Mouse (Mus musculus) adrenal gland, postnatal 0 days (tissue): ENCODE data around the gene Ugt1a9. TPM values are rescaled to one million over a fixed set of nuclear protein-coding genes. Genes with fewer than 3 reads are reported as not detected.

ENCODE experiments used
- polyA plus RNA-seq: library from polyadenylated mRNA; unstranded; fragments of >200 nt; fragmentation: Nextera tagmentation; extraction: Ambion mirVana; gene quantifications from 2 replicates; pipeline ENCODE4 v1.2.1, GENCODE M21; 2015

Gene Ugt1a9
- polyA plus RNA-seq, result 0.55 TPM in 1 of 2 replicates, not detected in the other

DNA sequence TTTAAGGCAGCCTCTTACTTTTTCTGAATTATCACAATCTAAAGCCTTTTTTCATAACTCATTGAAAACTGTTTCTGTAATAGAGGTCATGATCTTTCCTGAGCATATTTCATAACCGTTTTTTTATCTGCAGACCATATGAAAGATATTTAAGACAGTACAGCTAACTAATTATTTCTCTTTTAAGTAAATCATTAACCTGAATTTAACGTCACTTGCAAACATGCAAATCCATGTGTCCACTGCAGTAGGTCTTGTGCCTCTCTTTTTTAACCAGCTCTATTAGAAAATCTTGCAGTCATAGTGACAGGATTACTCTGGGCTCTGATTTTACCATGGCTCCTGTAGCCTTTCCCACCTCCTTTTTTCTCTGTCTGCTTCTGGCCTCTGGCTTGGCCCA, at the start of gene Ugt1a9:
Gene Ugt1a9 (plus strand): TSS at position 306 of the 400 bp plus-strand sequence.

DNA sequence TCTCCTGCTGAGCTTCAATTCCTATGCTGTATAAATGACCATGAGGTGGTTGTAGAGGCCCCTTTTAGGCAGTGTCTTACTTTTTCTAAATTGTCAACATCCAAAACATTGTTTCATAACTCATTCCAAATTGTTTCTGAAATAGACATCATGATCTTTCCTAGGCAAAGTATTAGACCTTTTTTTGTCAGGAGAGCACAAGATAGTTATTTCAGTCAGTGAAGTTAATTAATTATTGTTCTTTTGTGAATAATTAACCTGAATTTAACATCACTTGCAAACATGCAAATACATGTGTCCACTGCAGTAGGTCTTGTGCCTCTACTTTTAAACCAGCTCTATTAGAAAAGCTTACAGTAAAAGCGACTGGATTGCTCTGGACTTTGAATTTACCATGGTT, 15.5 kb upstream of the Ugt1a9 start, which contains the start of gene Ugt1a10:
Gene Ugt1a10 (plus strand): TSS at position 301 of the 400 bp plus-strand sequence.

DNA sequence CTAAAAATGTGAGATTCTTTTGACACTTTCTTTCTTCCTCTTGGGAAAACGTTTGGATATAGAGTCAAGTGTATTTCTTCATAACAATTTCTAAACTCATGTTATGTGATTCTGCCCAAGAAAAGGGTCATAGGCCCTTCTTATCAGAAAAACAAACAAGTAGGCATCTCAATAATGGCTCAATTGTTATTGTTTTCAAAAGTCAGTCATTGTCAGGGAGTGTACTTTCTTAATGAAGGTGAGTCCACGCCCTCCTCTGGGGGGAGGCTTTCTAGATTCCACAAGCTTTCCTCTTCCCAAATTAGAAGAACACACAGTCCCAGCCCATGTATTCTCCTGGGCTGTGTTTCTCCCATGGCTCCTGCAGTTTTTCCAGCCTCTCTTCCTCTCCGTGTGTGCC, 16.9 kb downstream of the Ugt1a9 start, which contains the start of gene Ugt1a8:
Gene Ugt1a8 (plus strand): TSS at position 301 of the 400 bp plus-strand sequence.

DNA sequence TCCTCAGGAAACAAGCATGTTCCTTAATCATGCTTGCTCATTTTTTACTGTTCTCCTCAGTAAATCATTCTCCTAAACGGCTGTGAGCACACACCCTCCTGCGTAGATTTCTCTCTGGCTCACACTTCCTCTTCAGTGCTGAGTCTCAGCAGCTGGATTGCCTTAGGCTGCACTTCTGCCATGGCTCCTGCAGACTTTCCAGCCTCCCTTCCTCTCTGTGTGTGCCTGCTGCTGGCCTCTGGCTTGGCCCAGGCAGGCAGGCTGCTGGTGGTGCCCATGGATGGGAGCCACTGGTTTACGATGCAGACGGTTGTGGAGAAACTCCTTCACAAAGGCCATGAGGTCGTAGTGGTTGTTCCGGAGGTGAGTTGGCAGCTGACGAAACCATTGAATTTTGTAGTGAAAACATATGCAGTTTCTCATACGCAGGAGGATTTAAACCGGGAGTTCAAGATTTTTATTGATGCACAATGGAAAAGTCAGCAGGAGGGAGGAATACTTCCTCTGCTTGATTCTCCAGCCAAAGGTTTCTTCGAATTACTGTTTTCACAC, 24.4 kb downstream of the Ugt1a9 start, which contains the start of gene Ugt1a7c:
Gene Ugt1a7c (plus strand): TSS at position 122 of the 552 bp plus-strand sequence.

DNA sequence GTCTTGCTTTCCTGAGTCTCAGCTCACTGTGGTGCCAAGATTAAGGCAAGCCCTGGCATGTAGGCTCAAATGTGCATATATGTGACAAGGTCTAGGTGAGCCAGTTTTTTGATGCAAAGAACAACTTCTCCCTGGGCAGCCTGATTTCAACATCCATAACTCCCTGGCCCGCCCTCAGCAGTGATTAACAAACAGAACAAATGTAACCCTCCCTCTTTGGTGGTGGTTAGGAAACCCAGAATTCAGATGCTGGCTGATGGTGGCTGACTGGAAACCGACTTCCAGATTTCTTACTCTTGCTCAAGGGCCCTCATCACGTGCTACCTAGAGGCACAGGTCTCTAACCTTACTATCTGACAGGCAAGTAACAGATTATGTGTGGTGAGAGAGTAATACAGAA, 32.4 kb downstream of the Ugt1a9 start, which contains the start of gene Ugt1a6b:
Gene Ugt1a6b (plus strand): TSS at position 234 of the 400 bp plus-strand sequence.

DNA sequence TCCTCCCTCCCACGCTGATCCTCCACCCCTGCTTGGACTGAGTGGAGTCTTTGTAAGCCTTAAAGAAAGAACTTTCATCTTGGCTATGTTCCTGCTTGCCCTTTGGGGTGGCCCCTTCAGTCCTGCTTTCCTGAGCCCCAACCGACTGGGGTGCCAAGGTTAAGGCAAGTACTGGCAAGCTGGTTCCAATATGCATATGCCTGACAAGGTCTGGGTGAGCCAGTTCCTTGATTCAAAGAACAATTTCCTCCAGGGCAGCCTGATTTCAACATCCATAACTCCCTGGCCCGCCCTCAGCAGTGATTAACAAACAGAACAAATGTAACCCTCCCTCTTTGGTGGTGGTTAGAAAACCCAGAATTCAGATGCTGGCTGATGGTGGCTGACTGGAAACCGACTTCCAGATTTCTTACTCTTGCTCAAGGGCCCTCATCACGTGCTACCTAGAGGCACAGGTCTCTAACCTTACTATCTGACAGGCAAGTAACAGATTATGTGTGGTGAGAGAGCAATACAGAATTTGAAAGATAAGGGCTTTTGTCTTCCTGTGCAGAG, 63.9 kb downstream of the Ugt1a9 start, which contains the start of gene Ugt1a6a:
Gene Ugt1a6a (plus strand): TSS at position 353 of the 555 bp plus-strand sequence.

DNA sequence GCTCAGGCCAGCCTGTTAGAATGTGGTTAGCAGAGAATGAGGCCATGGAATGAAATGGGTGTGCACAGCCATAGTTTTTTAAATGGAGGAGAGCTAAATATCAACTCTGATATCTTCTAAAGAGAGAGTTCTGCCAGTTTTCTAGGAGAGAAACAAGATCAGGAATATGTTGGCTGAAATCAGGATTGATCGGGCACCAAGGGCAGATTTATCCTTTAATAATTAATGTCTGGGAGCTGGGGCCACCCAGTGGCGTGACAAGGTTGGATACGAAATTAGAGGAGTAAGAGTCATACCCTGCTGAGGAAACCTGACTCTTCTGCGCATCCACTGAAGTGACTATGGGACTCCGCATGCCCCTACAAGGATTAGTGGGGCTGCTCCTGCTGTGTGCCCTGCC, 95.1 kb downstream of the Ugt1a9 start, which contains the start of gene Ugt1a5:
Gene Ugt1a5 (plus strand): TSS at position 302 of the 400 bp plus-strand sequence.

DNA sequence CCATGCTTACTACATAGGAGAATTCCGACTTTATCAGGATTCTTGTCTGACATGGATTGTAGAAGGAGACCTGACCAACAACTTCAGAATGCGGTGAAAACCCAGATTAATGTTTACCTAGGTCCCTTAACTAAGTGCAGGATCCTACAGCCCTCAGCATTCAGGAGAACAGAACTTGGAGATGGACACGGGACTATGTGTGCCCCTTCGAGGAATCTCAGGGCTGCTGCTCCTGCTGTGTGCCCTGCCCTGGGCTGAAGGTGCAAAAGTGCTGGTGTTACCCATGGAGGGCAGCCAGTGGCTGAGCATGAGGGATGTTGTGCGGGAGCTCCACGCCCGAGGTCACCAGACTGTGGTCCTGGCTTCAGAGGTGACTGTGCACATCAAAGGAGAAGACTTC, 129.9 kb downstream of the Ugt1a9 start, which contains the start of gene Ugt1a2:
Gene Ugt1a2 (plus strand): TSS at position 146 of the 400 bp plus-strand sequence.

DNA sequence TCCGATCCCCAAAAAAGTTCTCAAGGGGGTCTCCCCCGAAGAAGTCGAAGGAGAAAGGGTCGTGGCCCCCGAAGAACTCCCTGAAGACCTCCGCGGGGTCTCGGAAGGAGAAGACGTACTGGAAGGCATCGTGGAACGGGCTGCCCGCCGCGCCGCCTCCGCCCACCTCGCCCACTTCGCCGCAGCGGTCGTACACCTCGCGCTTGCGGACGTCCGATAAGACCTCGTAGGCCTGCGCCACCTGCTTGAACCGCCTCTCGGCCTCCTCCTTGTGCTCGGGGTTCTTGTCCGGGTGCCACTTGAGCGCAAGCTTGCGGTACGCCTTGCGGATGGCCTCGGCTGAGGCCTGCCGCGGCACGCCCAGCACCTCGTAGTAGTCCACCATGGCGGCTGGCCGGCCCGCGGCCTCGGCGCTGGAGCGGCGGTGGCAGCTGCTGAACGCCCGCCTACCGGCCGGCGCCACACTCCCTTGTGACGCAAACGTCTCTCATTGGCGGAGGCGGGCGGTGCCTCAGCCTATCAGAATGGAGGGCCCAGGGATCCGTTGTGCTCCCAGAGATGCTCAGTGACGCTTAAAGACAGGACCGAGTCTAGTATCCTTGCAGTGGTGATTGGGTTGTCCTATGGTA, 134.8 kb downstream of the Ugt1a9 start, which contains the start of gene Dnajb3:
Gene Dnajb3 (minus strand): TSS at position 489 of the 629 bp plus-strand sequence.

DNA sequence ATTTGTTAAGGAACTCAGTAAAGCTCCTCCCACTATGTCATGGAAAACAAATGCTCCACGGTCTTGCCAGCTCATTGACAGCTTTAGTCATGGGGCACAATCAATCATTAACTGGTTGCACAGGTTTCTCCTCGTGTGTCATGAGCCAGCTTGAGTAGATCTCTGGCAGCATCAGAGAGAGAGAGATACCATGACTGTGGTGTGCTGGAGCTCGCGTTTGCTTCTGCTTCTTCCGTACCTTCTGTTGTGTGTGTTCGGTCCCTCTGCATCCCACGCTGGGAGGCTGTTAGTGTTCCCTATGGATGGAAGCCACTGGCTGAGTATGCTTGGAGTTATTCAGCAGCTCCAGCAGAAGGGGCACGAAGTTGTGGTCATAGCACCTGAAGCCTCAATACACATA, 141.2 kb downstream of the Ugt1a9 start, which contains the start of gene Ugt1a1:
Gene Ugt1a1 (plus strand): TSS at position 148 of the 400 bp plus-strand sequence.

DNA sequence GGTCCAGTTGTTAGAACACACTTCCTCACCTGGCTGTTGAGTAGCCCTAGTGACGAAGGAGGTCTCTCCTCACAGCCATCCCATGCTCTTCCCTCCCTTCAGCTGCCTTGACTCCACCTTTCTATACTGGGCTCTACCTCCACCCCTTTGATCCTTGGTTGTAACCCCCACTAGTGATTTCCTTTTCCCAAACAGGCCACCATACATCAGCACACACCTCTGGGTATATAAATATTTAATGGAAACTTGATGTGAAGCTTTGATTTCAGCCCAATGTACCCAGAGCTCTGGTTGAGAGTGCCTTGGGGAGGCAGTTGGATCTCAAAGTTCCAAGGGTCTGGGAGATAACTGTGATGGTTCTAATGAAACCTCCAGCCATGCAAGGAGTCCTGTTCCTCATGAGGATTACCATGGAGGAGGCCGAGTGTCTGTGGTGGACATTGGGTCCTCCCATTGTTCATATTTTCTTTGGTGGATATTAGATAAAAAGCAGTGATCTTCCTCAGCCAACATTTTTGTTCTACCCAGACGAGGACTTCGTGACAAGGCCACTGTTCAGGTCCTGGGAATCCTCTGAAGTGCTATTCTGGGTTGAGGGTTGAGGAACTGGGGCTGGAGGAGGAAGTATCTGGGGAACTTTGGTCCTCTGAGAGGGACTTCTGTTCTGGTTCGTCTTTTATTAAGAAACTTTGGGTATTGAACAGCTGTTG, 156.2 kb downstream of the Ugt1a9 start, which contains the start of gene Mroh2a:
Gene Mroh2a (plus strand): TSS at position 317 of the 710 bp plus-strand sequence.

Other genes starting within 250 kb of the Ugt1a9 start
- gene Dgkd, start 217.5 kb upstream of the Ugt1a9 start, polyA plus RNA-seq, result 11.5 and 15.1 TPM in 2 replicates
- gene Usp40, start 62.2 kb upstream of the Ugt1a9 start, polyA plus RNA-seq, result 12.0 and 21.3 TPM in 2 replicates
- not detected in 2 replicates for gene Ugt1a10, start 15.4 kb upstream of the Ugt1a9 start, polyA plus RNA-seq
- not detected in 2 replicates for gene Ugt1a8, start 17.0 kb downstream of the Ugt1a9 start, polyA plus RNA-seq
- gene Ugt1a7c, start 24.3 kb downstream of the Ugt1a9 start, polyA plus RNA-seq, result 5.8 and 6.3 TPM in 2 replicates
- 0.84 and 1.2 TPM in 2 replicates for gene Ugt1a6b, start 32.5 kb downstream of the Ugt1a9 start, polyA plus RNA-seq
- gene Ugt1a6a, start 64.0 kb downstream of the Ugt1a9 start, polyA plus RNA-seq, result 6.8 and 7.1 TPM in 2 replicates
- 0.06 TPM in 1 of 2 replicates, not detected in the other for gene Ugt1a5, start 95.2 kb downstream of the Ugt1a9 start, polyA plus RNA-seq
- gene Ugt1a2, start 129.8 kb downstream of the Ugt1a9 start, polyA plus RNA-seq, result 0.38 and 0.66 TPM in 2 replicates
- 7.8 TPM in 2 replicates for gene Dnajb3, start 135.0 kb downstream of the Ugt1a9 start, polyA plus RNA-seq
- 8.8 and 15.0 TPM in 2 replicates for gene Ugt1a1, start 141.2 kb downstream of the Ugt1a9 start, polyA plus RNA-seq
- gene Mroh2a, start 156.2 kb downstream of the Ugt1a9 start, polyA plus RNA-seq, result 0.44 and 0.55 TPM in 2 replicates
- gene Hjurp, start 206.8 kb downstream of the Ugt1a9 start, polyA plus RNA-seq, result 24.5 and 37.8 TPM in 2 replicates
- not detected in 2 replicates for gene Trpm8, start 206.9 kb downstream of the Ugt1a9 start, polyA plus RNA-seq